Mouse (Mus musculus) layer of hippocampus, postnatal 14 days (tissue): Measurements from ENCODE around the gene Bak1. TPM values are rescaled to one million over a fixed set of nuclear protein-coding genes. Genes with fewer than 3 reads are reported as not detected.

Experiments used
- DNase-seq, 2 experiments: peaks; one replicate each; pipeline ENCODE4 v3.0.0; 2021 to 2022; ENCODE audit warnings: low spot score in 2 of 2, mixed read lengths in 1 of 2
- total RNA-seq, 2 experiments: library from RNA; stranded (reverse); gene quantifications; 2 replicates each; pipeline ENCODE4 v1.2.3; 2021

The Bak1 gene
- total RNA-seq, 2 experiments from 2014 or later: 23.8 to 25.0 TPM

- no peak for DNase-seq
These were observed 5.5 kb downstream of the Bak1 start for GRCm38 (mm10) chr17:27023342-27023741.

GRCm38 (mm10) chr17:27021736-27022135 is 7.1 kb downstream of the Bak1 start:
- no peak for DNase-seq

DNA sequence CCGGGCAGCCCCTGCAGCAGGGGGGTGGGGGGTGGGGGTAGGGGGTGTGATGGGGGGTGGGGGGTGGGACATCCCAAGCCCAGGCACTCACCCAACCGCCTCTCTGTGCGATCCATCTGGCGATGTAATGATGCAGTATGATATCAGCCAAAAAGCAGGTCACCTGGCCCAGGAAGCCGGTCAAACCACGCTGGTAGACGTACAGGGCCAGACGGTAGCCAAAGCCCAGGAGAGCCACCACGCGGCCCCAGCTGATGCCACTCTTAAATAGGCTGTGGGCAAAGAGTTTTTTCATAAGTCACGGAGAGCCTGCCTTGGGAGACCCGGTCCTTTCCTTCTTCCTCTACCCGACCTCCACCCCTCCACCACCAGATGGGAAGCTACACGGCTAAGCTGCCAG is 7.7 kb downstream of the Bak1 start:
- no peak for DNase-seq

DNA sequence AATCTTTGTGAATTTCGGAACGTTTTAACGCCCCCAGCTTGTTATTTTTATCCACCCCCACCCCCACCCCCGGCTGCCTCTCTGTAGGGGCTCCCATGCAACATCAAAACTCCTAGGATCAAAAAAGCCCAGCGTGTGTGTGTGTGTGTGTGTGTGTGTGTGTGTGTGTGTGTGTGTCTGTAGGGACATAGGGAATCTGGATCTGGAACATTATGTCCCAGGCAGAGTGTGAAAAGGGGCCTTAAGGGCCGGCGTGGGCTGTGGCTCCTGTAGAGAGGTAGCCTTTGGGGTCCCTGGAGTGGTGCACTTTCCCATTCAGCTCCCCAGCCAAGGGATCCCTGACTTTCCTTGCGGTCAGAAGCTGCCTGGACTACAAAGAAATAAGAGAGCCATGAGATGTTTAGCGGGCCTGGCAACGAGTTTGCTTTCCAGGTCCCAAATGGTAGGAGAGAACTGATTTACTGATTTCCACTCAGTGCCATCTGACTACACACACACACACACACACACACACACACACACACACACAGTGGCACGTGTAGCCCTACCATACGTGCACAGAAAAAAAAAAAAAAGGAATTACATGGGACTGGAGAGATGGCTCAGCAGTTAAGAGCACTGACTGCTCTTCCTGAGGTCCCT is 10.1 kb downstream of the Bak1 start:
- peak; percentile 57 to 60 for DNase-seq

DNA sequence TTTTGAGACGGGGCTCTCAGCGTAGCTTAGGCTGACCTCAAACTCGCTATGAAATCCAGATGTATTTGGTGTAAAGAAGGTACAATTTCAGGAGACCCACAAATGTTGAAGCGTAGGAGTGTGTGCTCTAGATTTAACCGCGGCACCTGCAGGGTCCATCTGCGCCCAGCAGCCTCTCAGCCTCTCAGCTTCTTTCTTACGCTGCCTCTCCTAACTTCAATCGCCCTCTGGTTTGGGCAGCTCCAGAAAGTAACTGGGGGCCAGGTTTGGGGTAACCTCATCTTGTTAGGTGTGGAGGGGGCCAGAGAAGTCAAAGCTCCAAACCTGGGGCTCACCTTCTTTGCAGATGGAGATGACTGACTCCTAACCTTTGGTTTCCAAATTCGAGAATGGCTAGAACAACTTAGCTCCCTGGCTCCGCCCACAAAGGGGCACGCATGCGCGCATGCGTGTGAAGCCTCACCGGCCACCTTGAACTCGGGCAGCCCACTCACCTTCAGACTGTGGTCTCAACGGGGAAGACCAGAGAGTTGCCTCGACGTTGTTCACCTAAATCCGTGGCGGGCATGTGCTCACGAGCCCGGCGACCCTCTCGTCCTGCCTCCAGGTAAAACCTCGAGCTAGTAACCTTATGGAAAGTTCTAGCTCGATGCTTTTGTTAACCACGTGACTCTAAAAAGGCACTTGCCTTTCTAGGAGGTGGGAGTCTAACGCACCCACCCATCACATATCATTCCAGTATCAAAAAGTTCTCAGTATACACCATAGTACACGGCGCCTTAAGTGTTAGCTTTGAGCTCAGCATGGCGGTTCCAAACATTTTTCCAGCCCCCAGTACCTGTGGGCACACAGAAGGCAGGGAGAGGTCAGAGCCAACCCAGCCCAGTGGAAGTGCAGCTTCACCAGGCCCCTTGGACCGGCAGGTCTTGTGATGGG is 11.0 kb downstream of the Bak1 start:
- DNase-seq: peak; percentile 80 to 88

DNA sequence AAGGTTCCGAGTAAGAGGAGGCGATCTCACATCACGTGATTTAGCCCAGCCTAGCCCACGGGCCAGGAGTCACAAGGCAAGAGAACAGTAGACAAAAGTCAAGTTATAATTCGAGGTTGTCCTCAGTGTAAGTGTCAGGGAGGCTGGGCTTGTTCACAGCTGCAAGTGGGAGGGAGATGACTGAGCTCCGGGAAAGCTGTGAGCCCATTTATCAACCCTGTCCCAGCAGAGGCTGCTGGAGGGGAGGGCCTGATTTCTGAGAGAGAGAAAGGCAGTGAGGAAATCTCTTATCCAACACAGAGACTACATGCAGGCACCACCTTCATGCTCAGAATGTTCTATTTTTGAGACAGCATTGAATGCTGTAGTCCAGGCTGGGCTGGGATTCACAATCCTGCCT is 15.9 kb downstream of the Bak1 start:
- DNase-seq: no peak

GRCm38 (mm10) chr17:27011998-27012672 is 16.7 kb downstream of the Bak1 start:
- DNase-seq: no peak

GRCm38 (mm10) chr17:27011167-27011566 is 17.6 kb downstream of the Bak1 start:
- DNase-seq: no peak

- DNase-seq: no peak
These were observed 20.5 kb downstream of the Bak1 start for GRCm38 (mm10) chr17:27008277-27008676.

DNA sequence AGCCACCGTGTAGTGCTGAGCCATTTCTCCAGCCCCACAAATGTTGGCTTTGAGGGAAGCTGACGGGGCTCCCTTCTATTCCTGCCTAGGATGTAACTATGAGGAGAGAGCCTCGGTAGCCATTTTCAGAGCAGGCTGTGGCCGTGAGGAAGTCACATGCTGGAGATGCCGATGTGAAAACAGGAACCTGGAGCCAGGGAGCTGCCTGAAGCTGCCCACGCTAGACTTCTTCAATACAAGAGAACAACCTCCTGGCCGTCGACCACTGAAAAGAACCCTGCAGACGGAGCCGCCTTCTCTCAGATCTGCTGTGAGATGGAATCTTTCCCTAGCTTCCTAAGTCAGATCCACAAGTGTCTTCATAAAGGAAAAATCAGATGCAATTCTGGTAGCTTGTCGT is 23.2 kb downstream of the Bak1 start:
- no peak for DNase-seq

GRCm38 (mm10) chr17:27004903-27005485 is 23.8 kb downstream of the Bak1 start:
- no peak for DNase-seq

GRCm38 (mm10) chr17:27004431-27004830 is 24.4 kb downstream of the Bak1 start:
- no peak for DNase-seq

GRCm38 (mm10) chr17:27001889-27002288 is 26.9 kb downstream of the Bak1 start:
- no peak for DNase-seq

GRCm38 (mm10) chr17:27001151-27001550 is 27.7 kb downstream of the Bak1 start:
- DNase-seq: no peak

- DNase-seq: no peak
These were observed 28.8 kb downstream of the Bak1 start for GRCm38 (mm10) chr17:26999996-27000395.

DNA sequence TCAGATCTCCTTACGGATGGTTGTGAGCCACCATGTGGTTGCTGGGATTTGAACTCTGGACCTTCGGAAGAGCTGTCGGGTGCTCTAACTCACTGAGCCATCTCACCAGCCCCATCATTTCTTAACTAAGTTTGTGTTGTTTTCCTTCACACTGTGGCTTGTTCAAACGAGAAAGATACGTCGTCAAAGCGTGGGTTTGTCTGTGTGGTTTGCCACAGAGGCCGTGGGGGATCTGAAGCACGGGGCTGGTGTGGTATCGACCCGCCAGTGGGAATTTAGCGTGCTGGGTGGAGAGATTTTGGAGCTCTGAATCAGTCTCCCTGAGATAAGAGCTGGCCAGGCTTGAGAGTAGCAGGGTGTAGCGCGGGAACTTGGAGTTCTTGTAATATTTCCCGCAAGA is 30.5 kb downstream of the Bak1 start:
- DNase-seq: no peak

DNA sequence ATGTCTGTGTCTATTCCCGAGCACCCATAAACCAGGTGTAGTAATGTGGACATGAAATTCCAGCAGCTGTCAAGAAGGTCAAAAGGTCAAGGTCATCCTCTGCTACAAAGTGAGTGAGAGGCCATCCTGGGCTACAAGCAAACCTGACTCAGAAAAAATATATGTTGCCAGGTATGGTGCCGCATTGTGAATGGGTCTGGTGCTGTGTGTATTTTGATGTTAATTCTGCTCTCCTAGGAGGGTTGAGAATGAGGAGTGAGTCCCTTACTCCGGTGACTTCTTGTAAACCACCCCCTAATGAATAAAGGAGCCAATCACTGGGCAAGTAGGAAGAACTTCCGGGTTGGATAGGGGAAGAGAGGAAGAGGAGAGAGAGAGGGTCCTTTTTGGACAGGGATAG is 31.1 kb downstream of the Bak1 start:
- DNase-seq: no peak

DNA sequence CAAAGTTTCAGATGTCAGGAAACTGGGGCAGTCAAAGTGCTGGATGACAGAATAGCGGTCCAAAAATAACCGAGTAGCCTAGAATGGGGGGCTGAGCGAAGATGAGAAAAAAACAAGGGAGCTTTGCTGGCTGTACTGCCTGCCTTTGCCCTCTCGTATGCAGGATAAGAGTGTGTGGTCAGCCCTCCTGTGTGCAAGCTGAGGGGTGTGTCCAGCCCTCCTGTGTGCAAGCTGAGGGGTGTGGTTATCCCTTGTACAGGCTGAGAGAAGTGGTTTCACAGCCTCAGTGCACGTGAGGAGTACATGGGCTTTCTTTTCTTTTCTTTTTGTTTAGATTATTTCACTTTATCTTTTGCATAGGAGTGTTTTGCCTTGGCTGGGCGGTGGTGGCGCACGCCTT is 33.2 kb downstream of the Bak1 start:
- no peak for DNase-seq

DNA sequence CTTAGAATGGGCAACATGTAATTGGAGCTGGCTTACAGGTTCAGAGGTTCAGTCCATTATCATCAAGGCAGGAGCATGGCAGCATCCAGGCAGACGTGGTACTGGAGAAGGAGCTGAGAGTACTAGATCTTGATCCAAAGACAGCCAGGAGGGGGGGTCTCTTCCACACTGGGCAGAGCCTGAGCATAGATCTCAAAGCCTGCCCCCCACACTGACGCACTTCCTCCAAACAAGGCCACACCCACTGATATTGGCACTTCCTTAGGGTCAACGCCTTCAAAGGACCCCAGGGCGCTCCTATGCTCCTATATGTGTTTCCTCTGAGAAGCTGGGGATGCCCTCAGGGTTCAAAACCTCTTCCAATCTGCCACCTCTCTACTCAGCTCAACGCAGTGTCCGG is 33.8 kb downstream of the Bak1 start:
- no peak for DNase-seq

GRCm38 (mm10) chr17:26994410-26994809 is 34.4 kb downstream of the Bak1 start:
- DNase-seq: no peak

GRCm38 (mm10) chr17:26990521-26990920 is 38.3 kb downstream of the Bak1 start:
- DNase-seq: no peak
